Mouse (Mus musculus): Measurements from ENCODE around the gene Lpp. TPM values are rescaled to one million over a fixed set of nuclear protein-coding genes. Genes with fewer than 3 reads are reported as not detected.
A peak's percentile ranks its signal among the peaks of the same experiment; 100 is the strongest.

Lpp gene
- polyA plus RNA-seq, 1 experiment from 2014 or later: 45.3 TPM

DNA sequence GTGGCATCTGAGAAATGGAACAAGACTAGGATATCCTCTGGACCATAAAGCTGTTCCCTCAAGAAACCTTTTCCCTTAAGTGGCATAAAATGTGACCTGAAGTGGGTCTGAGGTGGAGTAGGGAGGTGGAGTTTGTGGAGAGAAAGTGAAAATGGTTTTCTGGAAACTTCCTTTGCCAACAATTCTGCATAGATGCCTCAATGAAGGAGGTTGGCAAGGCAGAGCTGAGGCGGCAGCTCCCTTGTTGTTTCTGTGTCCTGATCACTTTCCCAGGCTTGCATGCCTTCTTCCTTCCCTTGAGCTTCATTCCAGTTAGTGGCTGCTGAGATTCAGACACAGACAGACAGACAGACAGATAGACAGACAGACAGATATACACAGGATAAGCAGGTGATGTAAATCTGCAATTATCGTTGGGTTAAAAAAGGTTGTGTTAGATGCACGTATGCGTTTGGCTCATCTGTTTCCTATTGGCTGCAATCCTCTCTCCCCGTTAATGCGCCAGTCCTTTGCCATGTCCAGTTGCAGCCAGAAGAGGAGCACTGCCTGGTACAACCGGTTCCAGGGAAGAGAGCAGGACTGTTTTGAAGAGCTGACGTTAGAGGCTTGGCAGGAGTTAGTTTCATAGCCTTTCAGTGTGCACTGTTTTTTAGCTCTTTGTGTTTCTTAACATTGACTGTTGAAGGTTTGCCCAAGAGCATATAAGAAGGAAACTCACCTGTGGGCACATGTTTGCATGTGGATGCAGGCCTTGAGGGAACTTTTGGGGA is 96.4 kb downstream of the Lpp start:
- WGBS: 86% methylated on average over 8 of the region's 8 CpGs
- H3K27me3 ChIP-seq (ENCODE audit: low read depth, poor library complexity, severe bottlenecking): no peaks in the 10 kb centered on the region
- no peak overlapping the region; the same call in 1 of the 2 replicates for H3K27ac ChIP-seq
- peaks cover 46% of the 10 kb centered on the region for H3K4me1 ChIP-seq
- 0 out of 2 replicates have a peak, but pooled peaks cover 1% of the 10 kb centered on the region for H3K36me3 ChIP-seq
- H3K4me3 ChIP-seq: no peak overlapping the region
- H3K9me3 ChIP-seq (replicated peaks): no peaks in the 10 kb centered on the region
- no peak for DNase-seq (ENCODE audit: low spot score)

DNA sequence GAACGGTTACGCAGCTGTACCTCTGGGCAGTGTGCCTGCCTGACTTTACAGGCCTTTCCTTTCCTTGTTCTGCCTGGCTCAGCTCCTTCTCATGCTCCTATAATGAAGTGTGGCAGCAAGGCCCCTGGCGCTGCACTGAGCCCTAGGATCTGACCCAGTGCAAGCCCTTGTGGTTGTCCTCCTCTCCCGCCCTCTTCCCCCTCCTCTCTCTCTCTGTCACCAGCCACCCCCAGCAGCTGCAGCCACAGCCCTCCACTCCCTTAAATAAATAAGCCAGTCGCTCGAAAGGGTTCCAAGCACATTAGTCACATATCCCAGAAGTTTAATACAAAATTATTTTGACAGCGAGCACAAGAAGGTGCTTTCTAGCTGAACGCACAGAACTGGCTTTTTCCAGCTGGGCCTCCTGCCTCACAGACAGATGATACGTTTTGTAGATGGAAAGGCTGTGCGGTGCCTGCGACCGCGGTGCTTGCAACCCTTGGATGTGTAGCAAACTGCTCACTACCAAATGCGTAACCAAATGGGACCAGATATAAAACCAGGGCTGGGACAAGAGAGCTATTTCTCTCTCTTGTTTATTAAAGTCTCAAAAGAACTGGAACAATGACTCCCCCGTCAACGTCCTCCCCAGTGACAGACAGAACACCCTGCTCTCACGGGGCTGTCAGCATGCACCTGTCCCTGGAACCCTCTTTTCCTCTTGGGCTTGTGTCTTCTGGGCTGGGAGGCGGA is 97.6 kb downstream of the Lpp start:
- no peak overlapping the region for H3K27ac ChIP-seq
- no peaks in the 10 kb centered on the region for H3K9me3 ChIP-seq (replicated peaks)
- DNase-seq (ENCODE audit: low spot score): peak; percentile 36
- no peak overlapping the region for H3K4me3 ChIP-seq
- H3K36me3 ChIP-seq: no peaks in the 10 kb centered on the region
- no peaks in the 10 kb centered on the region for H3K27me3 ChIP-seq (ENCODE audit: low read depth, poor library complexity, severe bottlenecking)
- 75% methylated on average over 18 of the region's 18 CpGs for WGBS
- peaks cover 51% of the 10 kb centered on the region for H3K4me1 ChIP-seq

DNA sequence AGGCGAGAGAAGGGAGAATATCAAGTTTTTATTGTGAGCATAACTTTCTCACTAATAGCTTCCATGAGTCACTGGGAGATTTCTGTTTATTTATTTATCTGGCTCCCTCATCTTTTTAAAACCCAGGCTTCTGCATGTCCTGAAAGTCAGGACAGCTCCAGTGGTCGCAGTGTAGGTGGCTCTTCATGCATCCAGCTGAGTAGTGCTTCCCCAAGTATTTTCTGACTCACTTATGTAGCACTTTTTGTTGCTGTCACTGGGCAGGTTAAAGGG is 98.1 kb downstream of the Lpp start:
- no peaks in the 10 kb centered on the region for H3K36me3 ChIP-seq
- DNase-seq (ENCODE audit: low spot score): no peak
- H3K27ac ChIP-seq: no peak overlapping the region
- peaks cover 51% of the 10 kb centered on the region for H3K4me1 ChIP-seq
- H3K9me3 ChIP-seq (replicated peaks): no peaks in the 10 kb centered on the region
- WGBS: 87% methylated on average over 2 of the region's 2 CpGs
- H3K4me3 ChIP-seq: no peak overlapping the region
- H3K27me3 ChIP-seq (ENCODE audit: low read depth, poor library complexity, severe bottlenecking): no peaks in the 10 kb centered on the region

DNA sequence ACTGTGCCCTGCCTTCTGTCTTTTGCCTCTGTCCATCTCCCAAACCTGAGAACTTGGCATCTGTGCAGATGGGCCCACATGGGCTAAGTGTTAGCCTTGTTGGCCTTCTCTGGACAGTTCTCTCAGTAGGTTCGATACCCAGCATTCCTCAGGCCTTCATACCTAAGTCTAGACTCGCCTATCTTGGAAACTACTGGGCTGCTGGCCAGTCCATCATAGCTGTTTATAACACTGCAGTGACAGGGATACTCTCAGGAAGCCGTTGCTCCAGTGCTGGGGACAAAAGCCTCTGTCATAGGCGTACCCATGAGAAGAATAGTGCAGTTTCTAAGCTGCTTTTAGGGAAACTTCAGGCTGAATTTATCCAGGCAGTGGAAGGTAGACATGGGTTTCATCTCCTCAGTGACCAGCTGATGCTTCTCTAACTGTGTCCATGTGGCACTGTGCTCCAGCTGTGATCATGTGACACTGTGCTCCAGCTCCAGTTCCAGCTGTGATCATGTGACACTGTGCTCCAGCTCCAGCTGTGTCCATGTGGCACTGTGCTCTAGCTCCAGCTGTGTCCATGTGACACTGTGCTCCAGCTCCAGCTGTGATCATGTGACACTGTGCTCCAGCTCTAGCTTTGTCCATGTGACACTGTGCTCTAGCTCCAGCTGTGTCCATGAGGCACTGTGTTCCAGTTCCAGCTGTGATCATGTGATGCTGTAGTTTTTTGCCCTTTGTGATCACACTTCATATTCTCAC is 99.1 kb downstream of the Lpp start:
- H3K27ac ChIP-seq: no peak overlapping the region
- H3K27me3 ChIP-seq (ENCODE audit: low read depth, poor library complexity, severe bottlenecking): no peaks in the 10 kb centered on the region
- no peak overlapping the region for H3K4me3 ChIP-seq
- no peak for DNase-seq (ENCODE audit: low spot score)
- peaks cover 51% of the 10 kb centered on the region for H3K4me1 ChIP-seq
- H3K36me3 ChIP-seq: no peaks in the 10 kb centered on the region
- no peaks in the 10 kb centered on the region for H3K9me3 ChIP-seq (replicated peaks)
- WGBS: 90% methylated on average over 4 of the region's 4 CpGs

DNA sequence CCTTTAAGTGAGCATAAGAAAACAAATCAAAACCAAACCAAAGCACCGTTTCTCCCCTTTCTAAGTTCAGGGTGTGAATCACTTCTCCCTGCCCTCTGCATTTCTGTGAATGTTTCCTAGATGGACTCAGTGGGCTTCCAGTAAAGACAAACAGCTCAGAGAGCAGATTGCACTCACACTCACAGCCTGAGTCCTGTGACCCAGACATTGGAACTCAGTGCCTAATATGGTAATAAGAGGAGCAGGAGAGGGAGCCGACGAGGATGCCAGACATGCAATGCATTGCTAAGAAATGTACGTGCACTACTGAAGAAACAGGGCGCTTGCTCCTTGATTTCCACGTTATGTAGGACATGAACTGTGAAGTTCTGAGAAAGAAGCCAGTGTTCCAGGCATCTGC is 101.2 kb downstream of the Lpp start:
- H3K27ac ChIP-seq: 0 out of 2 replicates have a peak overlapping the region, but pooled peaks have one; percentile 7
- H3K36me3 ChIP-seq: no peaks in the 10 kb centered on the region
- no peaks in the 10 kb centered on the region for H3K27me3 ChIP-seq (ENCODE audit: low read depth, poor library complexity, severe bottlenecking)
- DNase-seq (ENCODE audit: low spot score): no peak
- peaks cover 42% of the 10 kb centered on the region for H3K4me1 ChIP-seq
- no peak overlapping the region for H3K4me3 ChIP-seq
- WGBS: 55% methylated on average over 6 of the region's 6 CpGs
- no peaks in the 10 kb centered on the region for H3K9me3 ChIP-seq (replicated peaks)

DNA sequence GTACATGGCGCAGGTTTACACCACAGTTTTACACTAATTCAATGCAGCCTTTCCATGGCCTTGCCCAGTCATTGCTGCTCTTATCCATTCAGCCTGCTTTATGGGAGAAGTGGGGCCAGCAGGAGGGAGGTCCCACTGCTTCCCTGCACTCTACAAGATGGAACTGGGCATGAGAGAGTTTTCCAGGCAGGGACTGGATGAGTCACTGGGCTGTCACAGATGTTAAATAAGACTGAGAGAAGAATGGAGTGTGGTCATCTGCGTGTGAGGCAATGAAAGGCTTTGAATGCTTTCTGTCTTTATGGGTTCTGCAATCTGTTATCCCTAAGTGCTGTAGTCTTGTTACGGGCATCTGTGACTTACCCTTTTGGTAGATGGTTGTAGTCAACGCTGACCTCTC is 102.2 kb downstream of the Lpp start:
- DNase-seq (ENCODE audit: low spot score): no peak
- Histone ChIP-seq H3K4me3 (no peak overlapping the region), H3K4me1 (peaks cover 33% of the 10 kb centered on the region), H3K27ac (no peak overlapping the region), H3K36me3 (no peaks in the 10 kb centered on the region), H3K9me3 (replicated peaks) (no peaks in the 10 kb centered on the region), H3K27me3 (ENCODE audit: low read depth, poor library complexity, severe bottlenecking) (no peaks in the 10 kb centered on the region)
- whole genome bisulfite sequencing: 75% methylated on average over 4 of the region's 4 CpGs

DNA sequence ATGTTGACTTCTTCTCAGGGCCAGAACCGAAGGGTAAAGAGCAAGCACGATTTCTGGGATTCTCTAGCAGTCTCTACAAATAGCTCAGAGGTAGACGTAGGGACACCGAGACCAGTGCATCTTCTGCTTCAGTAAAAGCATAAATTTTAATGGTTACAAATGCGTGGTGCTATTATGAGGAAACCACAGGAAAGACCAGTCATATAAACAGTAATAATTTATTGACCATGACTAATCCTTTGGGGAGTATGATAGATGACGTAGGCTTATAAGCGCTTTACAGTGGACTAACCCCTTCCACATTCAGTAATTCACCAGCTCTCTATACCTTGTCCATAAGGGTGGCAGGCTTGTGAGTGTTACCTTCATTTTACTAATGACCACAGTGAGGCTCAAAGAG is 103.3 kb downstream of the Lpp start:
- H3K4me3 ChIP-seq: no peak overlapping the region
- peaks cover 35% of the 10 kb centered on the region for H3K4me1 ChIP-seq
- H3K9me3 ChIP-seq (replicated peaks): no peaks in the 10 kb centered on the region
- no peak overlapping the region for H3K27ac ChIP-seq
- no peaks in the 10 kb centered on the region for H3K27me3 ChIP-seq (ENCODE audit: low read depth, poor library complexity, severe bottlenecking)
- H3K36me3 ChIP-seq: no peaks in the 10 kb centered on the region
- DNase-seq (ENCODE audit: low spot score): no peak
- 87% methylated on average over 7 of the region's 7 CpGs for WGBS

DNA sequence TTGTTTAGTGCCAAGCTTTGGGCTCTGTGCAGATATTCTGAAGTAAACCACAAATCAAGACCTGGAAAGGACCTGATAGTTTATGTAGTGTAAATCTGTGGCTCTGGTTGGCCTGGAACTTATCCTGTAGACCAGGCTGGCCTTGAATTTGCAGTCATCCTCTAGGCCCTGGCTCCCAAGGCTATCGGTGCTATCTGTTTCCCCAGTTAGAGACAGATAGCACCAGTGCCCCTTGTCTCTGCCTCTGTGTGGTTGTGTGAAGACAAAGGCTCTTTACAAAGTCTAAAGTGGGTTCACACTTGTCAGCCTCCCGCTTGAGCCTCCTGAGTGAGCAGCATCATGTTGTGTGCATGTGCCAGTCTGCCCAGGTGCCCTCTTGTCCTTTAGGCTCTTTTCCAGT is 104.1 kb downstream of the Lpp start:
- no peaks in the 10 kb centered on the region for H3K36me3 ChIP-seq
- peaks cover 33% of the 10 kb centered on the region for H3K4me1 ChIP-seq
- H3K4me3 ChIP-seq: no peak overlapping the region
- no peak for DNase-seq (ENCODE audit: low spot score)
- H3K9me3 ChIP-seq (replicated peaks): no peaks in the 10 kb centered on the region
- no peaks in the 10 kb centered on the region for H3K27me3 ChIP-seq (ENCODE audit: low read depth, poor library complexity, severe bottlenecking)
- 95% methylated on average over 2 of the region's 2 CpGs for WGBS
- H3K27ac ChIP-seq: no peak overlapping the region

DNA sequence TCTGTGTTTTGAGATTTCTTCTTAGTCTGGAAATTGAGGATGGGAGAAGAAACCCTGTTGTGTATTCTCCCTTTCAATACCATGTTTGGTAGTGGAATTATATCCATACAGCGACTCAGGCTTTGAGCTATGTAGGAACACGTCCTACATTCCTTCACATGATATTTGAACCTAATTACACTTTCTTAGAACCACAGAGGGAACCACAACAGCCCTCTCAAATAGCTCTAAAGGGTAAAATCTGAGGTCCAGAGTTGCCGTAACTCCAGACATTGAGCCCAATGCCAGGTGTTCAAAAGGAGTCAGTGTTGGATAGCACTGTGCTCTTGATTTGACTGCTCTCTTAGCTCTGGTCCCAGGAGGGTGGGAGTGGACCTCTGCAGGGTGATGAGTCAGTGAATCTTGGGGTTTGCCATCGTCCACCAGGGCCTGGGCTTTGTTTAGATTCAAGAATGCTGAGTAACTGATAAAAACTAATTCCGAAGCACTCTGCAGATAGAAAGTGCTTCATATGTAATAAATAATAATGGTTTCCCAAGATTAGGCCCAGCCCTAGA is 104.9 kb downstream of the Lpp start:
- no peaks in the 10 kb centered on the region for H3K27me3 ChIP-seq (ENCODE audit: low read depth, poor library complexity, severe bottlenecking)
- no peak for DNase-seq (ENCODE audit: low spot score)
- no peaks in the 10 kb centered on the region for H3K9me3 ChIP-seq (replicated peaks)
- WGBS: 89% methylated on average over 5 of the region's 5 CpGs
- H3K36me3 ChIP-seq: no peaks in the 10 kb centered on the region
- H3K4me3 ChIP-seq: no peak overlapping the region
- H3K27ac ChIP-seq: no peak overlapping the region
- peaks cover 28% of the 10 kb centered on the region for H3K4me1 ChIP-seq

DNA sequence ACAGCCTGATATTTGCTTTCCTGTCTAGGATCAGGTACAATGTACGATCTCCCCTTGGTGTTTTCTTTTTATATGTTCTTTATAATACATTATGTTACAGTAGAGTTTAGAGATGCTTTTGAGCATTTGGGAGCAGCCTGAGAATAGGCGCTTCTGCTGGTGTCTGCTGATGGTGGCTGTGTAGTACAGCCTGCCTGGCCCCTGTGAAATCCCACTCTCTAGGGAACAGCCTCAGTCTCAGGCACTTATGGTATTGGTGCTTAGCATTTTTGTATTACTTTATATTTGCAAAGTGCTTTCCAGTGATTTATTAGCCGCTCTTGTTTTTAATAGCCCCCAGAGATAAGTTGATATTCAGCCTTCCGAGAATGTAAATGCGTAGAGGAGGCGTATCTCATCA is 107.9 kb downstream of the Lpp start:
- Histone ChIP-seq H3K27ac (no peak overlapping the region), H3K4me3 (no peak overlapping the region), H3K27me3 (ENCODE audit: low read depth, poor library complexity, severe bottlenecking) (no peaks in the 10 kb centered on the region), H3K36me3 (no peaks in the 10 kb centered on the region), H3K9me3 (replicated peaks) (no peaks in the 10 kb centered on the region), H3K4me1 (peaks cover 22% of the 10 kb centered on the region)
- DNase-seq (ENCODE audit: low spot score): no peak
- WGBS: 77% methylated on average over 6 of the region's 6 CpGs

DNA sequence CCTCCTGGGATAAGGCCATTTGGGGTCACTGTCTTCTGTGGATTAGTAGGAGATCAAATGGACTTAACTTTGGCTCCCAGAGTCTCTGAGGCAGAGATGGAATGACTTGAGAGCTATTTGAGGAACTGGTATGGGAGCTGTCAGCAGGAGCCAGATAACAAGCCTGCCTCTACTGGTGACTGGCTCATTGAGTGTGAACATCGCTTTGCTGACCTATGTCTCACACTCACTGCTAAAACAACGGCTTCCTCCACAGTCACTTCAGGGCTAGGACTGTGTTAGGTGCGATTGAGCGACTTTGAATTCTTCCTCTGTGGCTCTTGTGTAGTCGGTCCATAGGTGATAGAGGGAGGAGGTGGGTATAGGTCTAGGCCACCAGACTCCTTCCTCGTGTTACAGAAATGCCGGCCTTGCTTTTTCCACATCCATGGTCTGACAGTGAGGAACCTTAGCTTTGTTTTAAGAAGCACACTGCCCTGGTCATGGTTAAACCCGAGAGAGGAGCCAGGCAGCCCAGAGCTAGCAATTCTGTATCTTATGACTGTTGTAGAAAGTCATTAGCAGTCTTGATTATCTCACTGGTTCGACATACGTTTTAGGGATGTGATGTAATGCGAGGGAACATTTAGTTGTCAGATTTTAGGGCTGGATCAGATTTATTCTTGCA is 108.5 kb downstream of the Lpp start:
- Histone ChIP-seq H3K27me3 (ENCODE audit: low read depth, poor library complexity, severe bottlenecking) (no peaks in the 10 kb centered on the region), H3K36me3 (no peaks in the 10 kb centered on the region), H3K4me1 (peaks cover 28% of the 10 kb centered on the region), H3K4me3 (no peak overlapping the region), H3K9me3 (replicated peaks) (no peaks in the 10 kb centered on the region), H3K27ac (no peak overlapping the region)
- 81% methylated on average over 11 of the region's 11 CpGs for WGBS
- DNase-seq (ENCODE audit: low spot score): no peak

DNA sequence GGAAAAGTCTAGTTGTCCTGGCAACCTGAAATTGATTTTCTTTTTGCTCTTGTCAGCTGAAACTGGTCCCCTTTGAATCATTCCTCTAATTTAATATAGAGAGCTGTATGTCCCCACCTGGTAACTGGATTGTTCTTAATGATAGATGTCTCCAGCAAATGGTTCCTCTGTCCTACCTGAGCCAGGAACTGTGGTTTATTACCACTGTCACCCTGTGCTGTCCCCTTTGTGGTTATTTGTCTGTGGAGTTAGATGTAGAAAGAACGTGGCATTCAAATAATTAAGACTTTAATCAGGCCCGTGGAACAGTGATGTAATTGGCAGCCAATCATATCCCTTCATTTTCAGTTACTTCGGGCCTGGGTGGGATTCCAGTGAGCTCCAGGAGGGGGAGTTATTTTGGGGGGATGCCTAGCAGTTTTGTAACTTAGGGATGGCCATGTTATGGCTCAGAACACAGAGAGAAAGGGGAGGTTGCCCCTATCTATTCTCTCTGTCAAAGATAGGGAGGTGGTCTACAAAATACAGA is 109.1 kb downstream of the Lpp start:
- no peak overlapping the region for H3K27ac ChIP-seq
- H3K4me3 ChIP-seq: no peak overlapping the region
- no peaks in the 10 kb centered on the region for H3K9me3 ChIP-seq (replicated peaks)
- 81% methylated on average over 3 of the region's 3 CpGs for WGBS
- H3K36me3 ChIP-seq: no peaks in the 10 kb centered on the region
- peaks cover 32% of the 10 kb centered on the region for H3K4me1 ChIP-seq
- no peaks in the 10 kb centered on the region for H3K27me3 ChIP-seq (ENCODE audit: low read depth, poor library complexity, severe bottlenecking)
- DNase-seq (ENCODE audit: low spot score): no peak

Measured in limb, embryonic 10.5 days (tissue).